Mouse (Mus musculus) liver, embryonic 14.5 days (tissue): Measurements from ENCODE around the gene Atox1. TPM values are rescaled to one million over a fixed set of nuclear protein-coding genes. Genes with fewer than 3 reads are reported as not detected.

Source experiments
- ATAC-seq: fragments of 200-750 bp; cut with Nextera tagmentation; 2 replicates; pipeline ENCODE4 v1.8.0; 2017; ENCODE audit warnings: moderate number of reproducible peaks, mild to moderate bottlenecking, moderate library complexity; ENCODE audit not compliant: insufficient read depth
- DNase-seq, 3 experiments: peaks; one replicate each; pipeline ENCODE4 v3.0.0-alpha.2; 2012 to 2013; ENCODE audit warnings: low read depth in 3 of 3, low spot score in 3 of 3
- H3K27ac ChIP-seq: fragments of 300-500 bp; sonication (generic); 2 replicates; pipeline ENCODE4 v1.5.1; 2014; ENCODE audit warnings: moderate library complexity, mild to moderate bottlenecking, control low read depth, inconsistent platforms
- H3K27me3 ChIP-seq: fragments of 300-500 bp; sonication (generic); 2 replicates; pipeline ENCODE4 v1.6.1; 2014; ENCODE audit warnings: mild to moderate bottlenecking, low read length, moderate library complexity; ENCODE audit not compliant: control insufficient read depth, insufficient read depth
- H3K36me3 ChIP-seq: fragments of 300-500 bp; sonication (generic); replicated peaks from 2 replicates; pipeline ENCODE4 v1.6.1; 2014; ENCODE audit warnings: low read depth; ENCODE audit not compliant: control insufficient read depth, insufficient read depth
- H3K4me1 ChIP-seq, 2 experiments: fragments of 200-500 bp in 1 of 2; fragments of 300-500 bp in 1 of 2; sonication (generic) in 1 of 2; replicated peaks; 2 replicates each; pipeline ENCODE4 v1.6.1; 2012 to 2014; ENCODE audit warnings: antibody characterized with exemption in 1 of 2, inconsistent platforms in 1 of 2, low read length in 1 of 2; ENCODE audit not compliant: control insufficient read depth in 2 of 2, insufficient read depth in 2 of 2
- H3K4me2 ChIP-seq: fragments of 300-500 bp; sonication (generic); 2 replicates; pipeline ENCODE4 v1.6.1; 2014; ENCODE audit warnings: low read depth, mild to moderate bottlenecking, control low read depth, moderate library complexity
- H3K4me3 ChIP-seq, 2 experiments: fragments of 200-500 bp in 1 of 2; fragments of 300-500 bp in 1 of 2; sonication (generic) in 1 of 2; 2 replicates each; pipeline ENCODE4 v1.5.1; 2012 to 2014; ENCODE audit warnings: low read depth in 2 of 2, low read length in 2 of 2, mild to moderate bottlenecking in 2 of 2, control low read depth in 1 of 2, inconsistent platforms in 1 of 2, moderate library complexity in 1 of 2; ENCODE audit not compliant: insufficient read depth in 1 of 2
- H3K9ac ChIP-seq: fragments of 300-500 bp; sonication (generic); replicated peaks from 2 replicates; pipeline ENCODE4 v1.6.1; 2014; ENCODE audit warnings: mild to moderate bottlenecking, control low read depth, moderate library complexity
- H3K9me3 ChIP-seq: fragments of 300-500 bp; sonication (generic); 2 replicates; pipeline ENCODE4 v1.6.1; 2016; ENCODE audit warnings: low read length, mixed read lengths; ENCODE audit not compliant: control insufficient read depth
- CTCF ChIP-seq: IDR thresholded peaks from 2 replicates; pipeline ENCODE4 v1.5.1; 2016; ENCODE audit warnings: antibody characterized with exemption, low read depth, control low read depth
- EP300 ChIP-seq: IDR thresholded peaks from 2 replicates; pipeline ENCODE4 v1.6.1; 2016; ENCODE audit warnings: antibody characterized with exemption, low read depth
- WGBS: fragments of 180-500 bp; shearing (Covaris S2); extraction: QIAGEN DNeasy Blood & Tissue Kit; methylation state at CpG from one replicate; pipeline ENCODE4 v1.1.7; 2014; ENCODE audit not compliant: insufficient replicate concordance; 5-methylcytosine and 5-hydroxymethylcytosine counted together
- polyA plus RNA-seq, 2 experiments: library from polyadenylated mRNA; depleted of rRNA in 1 of 2; stranded (reverse) in 1 of 2; unstranded in 1 of 2; fragments of >200 nt; fragmentation: Nextera tagmentation in 1 of 2; extraction: Ambion mirVana in 1 of 2; gene quantifications; 2 replicates each; pipeline versions ENCODE4 v1.2.1 to v1.2.3; 2012 to 2014

Gene Atox1
- polyA plus RNA-seq, 2 experiments = 120 to 209 TPM

DNA sequence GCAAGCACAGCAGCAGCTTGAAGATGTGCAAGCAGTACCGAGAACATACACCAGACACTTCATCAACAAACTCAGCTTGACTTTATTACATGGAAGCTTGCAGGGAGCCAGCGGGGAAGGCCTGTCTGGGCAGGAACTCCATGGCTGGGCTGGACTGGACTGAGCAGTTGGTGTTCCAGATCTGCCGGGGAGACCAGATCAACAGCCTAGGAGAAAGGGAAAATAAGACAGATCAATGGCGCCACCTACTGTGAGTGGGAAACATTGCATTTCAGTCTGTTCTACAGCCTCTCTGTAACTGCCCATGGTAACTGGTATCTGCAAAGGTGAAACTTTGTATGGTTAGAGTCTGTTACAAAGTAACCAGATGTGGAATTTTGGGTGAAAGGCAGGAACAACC, 14.5 kb downstream of the Atox1 start:
- H3K4me3 ChIP-seq = no peak overlapping the region
- H3K9ac ChIP-seq = no peak overlapping the region
- DNase-seq = peak in 2 of 3 experiments; percentile 45 to 50
- peak; percentile 48 for ATAC-seq
- H3K27ac ChIP-seq = no peak overlapping the region
- H3K4me2 ChIP-seq = no peak overlapping the region
- no peaks in the 10 kb centered on the region for H3K9me3 ChIP-seq
- TF ChIP-seq CTCF (peak; percentile 83), EP300 (no peak)
- no peaks in the 10 kb centered on the region for H3K4me1 ChIP-seq
- WGBS = 35% methylated on average over 4 of the region's 4 CpGs
- 0 out of 2 replicates have a peak, but pooled peaks cover 4% of the 10 kb centered on the region for H3K36me3 ChIP-seq
- no peaks in the 10 kb centered on the region for H3K27me3 ChIP-seq

DNA sequence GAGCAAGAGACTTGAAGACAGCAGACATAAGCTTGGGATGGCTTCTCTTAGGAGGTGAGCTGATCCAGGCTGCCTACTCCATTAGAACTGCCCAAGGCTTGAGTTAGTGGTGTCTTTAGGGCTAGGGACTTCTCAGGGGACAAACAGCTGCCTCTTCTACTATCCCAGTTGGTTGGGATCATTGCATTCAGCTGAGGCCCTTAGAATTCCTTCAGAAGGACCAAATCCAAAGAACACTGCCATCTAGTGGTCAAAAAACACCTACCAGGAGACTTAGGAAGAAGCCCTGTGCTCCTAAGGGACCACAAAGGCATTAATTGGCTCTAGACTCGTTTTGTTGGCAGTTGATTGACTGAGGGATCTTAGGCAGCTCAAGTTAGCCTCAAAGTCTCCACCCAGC, 16.3 kb downstream of the Atox1 start:
- H3K27ac ChIP-seq = no peak overlapping the region
- no peak overlapping the region for H3K4me2 ChIP-seq
- H3K4me1 ChIP-seq = no peaks in the 10 kb centered on the region
- H3K9ac ChIP-seq = no peak overlapping the region
- H3K36me3 ChIP-seq = 0 out of 2 replicates have a peak, but pooled peaks cover 4% of the 10 kb centered on the region
- H3K4me3 ChIP-seq = no peak overlapping the region
- TF ChIP-seq EP300 = no peak
- TF ChIP-seq CTCF = peak; percentile 75
- DNase-seq = peak in 2 of 3 experiments; percentile 36 to 39
- H3K9me3 ChIP-seq = no peaks in the 10 kb centered on the region
- no peak for ATAC-seq
- WGBS = 0% methylated on average over 1 of the region's 1 CpGs
- no peaks in the 10 kb centered on the region for H3K27me3 ChIP-seq

DNA sequence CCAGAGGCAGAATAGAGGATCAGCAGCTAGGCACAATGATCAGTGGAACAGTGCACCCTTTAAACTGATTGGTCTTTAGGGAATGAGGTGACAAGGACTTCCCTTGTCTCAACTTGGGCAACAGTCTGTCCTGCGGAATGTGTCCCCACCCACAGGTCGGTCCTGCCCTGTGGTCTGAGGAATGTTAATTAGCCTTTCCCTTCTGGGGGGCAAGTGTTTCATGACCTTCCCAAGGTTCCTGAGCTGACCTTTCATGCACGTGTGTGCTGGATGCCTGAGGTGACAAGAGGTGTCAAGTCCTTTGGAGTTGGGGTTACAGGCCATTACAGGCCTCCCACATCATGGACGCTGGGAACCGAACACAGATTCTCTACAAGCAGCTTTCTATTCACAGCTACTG, 21.3 kb downstream of the Atox1 start:
- Histone ChIP-seq H3K4me2 (no peak overlapping the region), H3K36me3 (no peaks in the 10 kb centered on the region), H3K4me3 (no peak overlapping the region), H3K9ac (no peak overlapping the region), H3K27ac (no peak overlapping the region), H3K4me1 (no peaks in the 10 kb centered on the region), H3K27me3 (no peaks in the 10 kb centered on the region), H3K9me3 (no peaks in the 10 kb centered on the region)
- no peak for ATAC-seq
- DNase-seq = no peak
- WGBS = 61% methylated on average over 5 of the region's 5 CpGs
- TF ChIP-seq CTCF (no peak), EP300 (no peak)

DNA sequence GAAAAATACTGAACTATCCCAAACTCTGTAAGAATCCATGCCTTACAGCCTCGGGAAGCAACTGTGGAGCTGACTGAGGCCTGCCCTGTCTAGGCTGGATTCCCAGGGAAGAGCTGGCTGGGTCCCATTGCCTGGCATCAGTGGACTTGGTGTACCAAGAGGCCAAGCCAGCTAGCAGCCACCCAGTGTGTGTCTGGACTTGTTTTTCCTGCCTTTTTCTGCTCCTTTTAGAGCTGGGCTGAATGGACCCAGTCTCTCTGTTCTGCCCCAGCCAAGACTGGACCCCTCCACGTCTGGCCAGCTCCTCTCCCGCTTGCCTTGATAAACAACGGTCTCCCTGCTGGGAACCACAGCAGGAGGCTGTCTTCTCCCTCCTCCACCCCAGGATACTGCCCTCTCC, 23.0 kb downstream of the Atox1 start:
- Histone ChIP-seq H3K9ac (no peak overlapping the region), H3K9me3 (no peaks in the 10 kb centered on the region), H3K4me3 (no peak overlapping the region), H3K27ac (no peak overlapping the region), H3K27me3 (no peaks in the 10 kb centered on the region), H3K4me1 (no peaks in the 10 kb centered on the region), H3K36me3 (no peaks in the 10 kb centered on the region), H3K4me2 (no peak overlapping the region)
- DNase-seq (no peak), ATAC-seq (no peak)
- 42% methylated on average over 4 of the region's 4 CpGs for WGBS
- no peak for TF ChIP-seq EP300

DNA sequence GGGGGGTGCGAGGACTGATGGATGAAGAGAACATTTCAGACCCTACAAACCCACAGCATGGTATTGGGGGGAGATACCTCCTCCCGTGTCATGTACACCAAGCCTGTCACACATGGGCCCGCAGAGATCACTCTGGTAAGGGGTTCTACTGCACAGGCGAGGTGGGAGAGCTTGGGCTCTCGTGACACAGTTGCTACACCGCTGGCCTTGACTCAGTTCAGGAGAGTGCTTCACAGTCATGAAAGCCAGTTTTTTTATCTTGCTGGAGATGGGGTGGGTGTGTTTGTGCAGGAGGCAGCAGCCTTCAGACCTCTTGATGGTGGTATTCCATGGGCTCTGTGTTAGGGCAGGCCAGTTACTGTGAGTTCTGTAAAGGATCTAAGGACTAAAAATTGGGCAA, 24.9 kb downstream of the Atox1 start:
- Histone ChIP-seq H3K9ac (no peak overlapping the region), H3K36me3 (no peaks in the 10 kb centered on the region), H3K4me2 (no peak overlapping the region), H3K9me3 (no peaks in the 10 kb centered on the region), H3K4me3 (no peak overlapping the region), H3K27me3 (no peaks in the 10 kb centered on the region), H3K27ac (no peak overlapping the region), H3K4me1 (no peaks in the 10 kb centered on the region)
- 66% methylated on average over 6 of the region's 6 CpGs for WGBS
- TF ChIP-seq EP300 = no peak
- no peak for TF ChIP-seq CTCF
- ATAC-seq (no peak), DNase-seq (no peak)
